Comparison of ENCODE assay signal across 8 mouse cellular contexts in genomic region chr9:57831267-57832082, GRCm38 (mm10). TPM values are rescaled to one million over a fixed set of nuclear protein-coding genes. Genes with fewer than 3 reads are reported as not detected.
DNase-seq lines count a peak whose midpoint lies in the region; ATAC-seq lines count a peak whose summit lies in the region.

No protein-coding gene starts in this region.

- intact Hi-C loops in gastrocnemius, postnatal 14 days (cut with DNase I; ENCODE audit: low total_unique reads), result loop anchor here (10.0 kb wide), 1 partner anchor 57 kb away; no protein-coding TSS in a partner anchor

- peak; percentile 78 for ATAC-seq in inflammation-experienced regulatory T-cells, adult 6 months
- peak; percentile 81 for ATAC-seq in megakaryocyte progenitor cell, adult 5-6 weeks (replicated peaks; ENCODE audit: poor library complexity)

- DNase-seq in adipocyte (ENCODE audit: low spot score), result peak; percentile 96
- DNase-seq in embryo, embryonic 10.5 days (ENCODE audit: low spot score), result peak; percentile 81
- DNase-seq in gastrocnemius, postnatal 14 days, result peak; percentile 97
- peak; percentile 85 to 93 for DNase-seq in left cerebral cortex, adult 9 months (ENCODE audit: low spot score in 2 of 2)
- peak; percentile 88 for DNase-seq in right cerebral cortex, postnatal 25 days
- DNase-seq in urinary bladder, postnatal 4 days (ENCODE audit: low spot score in 2 of 2), result peak; percentile 97 to 98

RNA-seq across cellular contexts. Expression of gene Arid3b, which starts 5.1 kb away (rescaled TPM):
- total RNA-seq in gastrocnemius, postnatal 14 days (2021), result 1 to 10 TPM; 1.2 to 2.0 TPM
- polyA plus RNA-seq in inflammation-experienced regulatory T-cells, adult 6 months (2017; shearing (Covaris generic)), result 10 to 100 TPM; 12.8 to 26.9 (median 20.9) TPM
- 2.4 and 3.8 TPM in 2 replicates for total RNA-seq in megakaryocyte progenitor cell, adult 5-6 weeks (2015)
- 0.87 and 0.98 TPM in 2 replicates for total RNA-seq in megakaryocyte progenitor cell, adult 5-6 weeks (2017)

Comparison
In these comparisons a context has a peak if more than half of its experiments do, and no peak if none do; other contexts are left out.
1. Peak in every context shown above with its lines: DNase-seq and ATAC-seq.